ENCODE assay signal across 8 mouse cellular contexts in the genomic region with DNA sequence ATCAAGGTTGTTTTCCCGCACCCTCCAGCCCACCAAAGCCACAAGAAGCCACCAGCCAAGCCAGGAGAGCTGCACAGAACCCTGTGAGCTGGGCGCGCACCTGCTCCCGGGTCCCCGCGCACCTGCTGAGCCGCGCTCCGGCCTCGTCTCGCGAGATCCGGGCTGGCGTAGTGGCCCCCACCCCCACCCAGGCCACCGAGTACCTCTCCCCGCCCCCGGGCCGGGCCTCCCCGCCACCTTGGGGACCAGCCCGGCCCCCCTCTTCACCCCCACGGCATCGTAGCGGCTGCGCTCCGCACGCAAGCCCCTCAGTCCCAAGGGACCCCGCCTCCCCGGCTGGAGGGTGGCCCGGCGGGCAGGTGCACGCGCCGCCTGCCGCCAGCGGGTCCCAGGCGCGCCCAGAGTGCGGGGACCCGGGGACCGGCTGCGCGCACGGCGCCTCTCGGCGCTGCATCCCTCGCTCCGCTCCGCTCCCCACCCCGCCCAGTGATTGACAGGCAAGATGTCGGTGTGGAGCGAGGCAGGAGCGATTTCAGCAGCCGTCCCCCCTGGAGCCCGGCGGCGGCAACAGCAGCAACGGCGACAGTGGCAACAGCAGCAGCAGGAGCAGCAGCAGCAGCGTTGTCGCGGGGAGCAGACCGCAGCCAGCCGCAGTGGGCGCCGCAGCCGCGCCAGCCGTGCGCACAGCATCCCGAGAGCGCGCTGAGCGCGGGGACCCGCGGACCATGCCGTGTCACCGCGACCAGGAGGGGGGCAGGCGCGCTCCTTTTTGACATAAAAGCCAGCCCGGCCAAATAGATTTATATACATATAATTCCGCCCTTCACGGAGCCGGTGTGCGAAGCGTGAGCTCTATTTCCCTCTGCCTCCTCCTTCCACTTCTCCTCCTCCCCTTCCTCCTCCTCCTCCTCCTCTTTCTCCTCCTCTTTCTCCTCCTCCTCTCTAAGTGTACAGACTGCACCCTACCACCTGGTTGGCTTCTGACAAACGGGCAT. TPM values are rescaled to one million over a fixed set of nuclear protein-coding genes. Genes with fewer than 3 reads are reported as not detected.
DNase-seq lines count a peak whose midpoint lies in the region; ATAC-seq lines count a peak whose summit lies in the region.

Gene Ksr2, plus strand, starts transcription at position 494 of the 995 bp plus-strand sequence.

- intact Hi-C loops in heart, postnatal 36 days (cut with DNase I): no loop called here

- H3K36me3 ChIP-seq in heart, embryonic 14.5 days (ENCODE audit: control insufficient read depth, insufficient read depth, low read length): no peaks in the 10 kb centered on the region
- H3K36me3 ChIP-seq in kidney, embryonic 15.5 days: no peaks in the 10 kb centered on the region
- H3K36me3 ChIP-seq in limb, embryonic 15.5 days: no peaks in the 10 kb centered on the region
- H3K36me3 ChIP-seq in midbrain, embryonic 15.5 days (replicated peaks): no peaks in the 10 kb centered on the region

- WGBS in heart, embryonic 14.5 days: under 1% methylated on average over 84 of the region's 89 CpGs
- WGBS in kidney, embryonic 15.5 days: under 1% methylated on average over 85 of the region's 89 CpGs
- under 1% methylated on average over 85 of the region's 89 CpGs for WGBS in limb, embryonic 15.5 days
- WGBS in midbrain, embryonic 15.5 days: under 1% methylated on average over 86 of the region's 89 CpGs

- peaks cover 66% of the 10 kb centered on the region for H3K27me3 ChIP-seq in heart, embryonic 14.5 days (ENCODE audit: control insufficient read depth, insufficient read depth, low read length)
- peaks cover 59% of the 10 kb centered on the region for H3K27me3 ChIP-seq in kidney, embryonic 15.5 days
- peaks cover 74% of the 10 kb centered on the region for H3K27me3 ChIP-seq in limb, embryonic 15.5 days
- H3K27me3 ChIP-seq in midbrain, embryonic 15.5 days (replicated peaks): 0 out of 2 replicates have a peak, but pooled peaks cover 4% of the 10 kb centered on the region

- peaks cover 0 to 3% of the 10 kb centered on the region in 2 experiments; a peak in 1 of 4 replicates for H3K4me1 ChIP-seq in heart, embryonic 14.5 days (ENCODE audit: control insufficient read depth in 2 of 2, insufficient read depth in 2 of 2, low read length in 2 of 2)
- peaks cover 23% of the 10 kb centered on the region for H3K4me1 ChIP-seq in kidney, embryonic 15.5 days
- peaks cover 16% of the 10 kb centered on the region for H3K4me1 ChIP-seq in limb, embryonic 15.5 days
- peaks cover 26% of the 10 kb centered on the region for H3K4me1 ChIP-seq in midbrain, embryonic 15.5 days

- H3K27ac ChIP-seq in heart, embryonic 14.5 days (replicated peaks in 1 of 2; ENCODE audit: control insufficient read depth in 1 of 2, insufficient read depth in 1 of 2, low read depth in 2 of 2, low read length in 2 of 2): no peak within 1 kb of the TSS
- peak within 1 kb of the TSS; percentile 81 for H3K27ac ChIP-seq in kidney, embryonic 15.5 days
- no peak within 1 kb of the TSS for H3K27ac ChIP-seq in limb, embryonic 15.5 days
- peak within 1 kb of the TSS; percentile 100 for H3K27ac ChIP-seq in midbrain, embryonic 15.5 days

- H3K9ac ChIP-seq in heart, embryonic 14.5 days (ENCODE audit: low read length): peak within 1 kb of the TSS; percentile 61
- peak within 1 kb of the TSS; percentile 49 for H3K9ac ChIP-seq in kidney, embryonic 15.5 days
- H3K9ac ChIP-seq in limb, embryonic 15.5 days: 0 out of 2 replicates have a peak within 1 kb of the TSS, but pooled peaks have one; percentile 14
- peak within 1 kb of the TSS; percentile 95 for H3K9ac ChIP-seq in midbrain, embryonic 15.5 days

- peak within 1 kb of the TSS; percentile 80 for H3K4me2 ChIP-seq in heart, embryonic 14.5 days (ENCODE audit: low read length)
- peak within 1 kb of the TSS; percentile 92 for H3K4me2 ChIP-seq in kidney, embryonic 15.5 days
- peak within 1 kb of the TSS; percentile 97 for H3K4me2 ChIP-seq in limb, embryonic 15.5 days
- H3K4me2 ChIP-seq in midbrain, embryonic 15.5 days: peak within 1 kb of the TSS; percentile 67

- H3K9me3 ChIP-seq in heart, embryonic 14.5 days (ENCODE audit: control insufficient read depth, low read length): no peaks in the 10 kb centered on the region
- H3K9me3 ChIP-seq in kidney, embryonic 15.5 days (replicated peaks): no peaks in the 10 kb centered on the region
- no peaks in the 10 kb centered on the region for H3K9me3 ChIP-seq in limb, embryonic 15.5 days
- no peaks in the 10 kb centered on the region for H3K9me3 ChIP-seq in midbrain, embryonic 15.5 days

- 0 out of 2 replicates have a peak, but pooled peaks have one; percentile 38 for ATAC-seq in heart, embryonic 14.5 days (ENCODE audit: insufficient number of reproducible peaks, insufficient read depth, low FRiP score, low read depth)
- ATAC-seq in kidney, embryonic 15.5 days (replicated peaks; ENCODE audit: low FRiP score): peak; percentile 89
- no peak for ATAC-seq in limb, embryonic 15.5 days (ENCODE audit: insufficient number of reproducible peaks, low FRiP score, low TSS enrichment, low read depth)
- peak; percentile 91 for ATAC-seq in midbrain, embryonic 15.5 days (replicated peaks)

- peak within 1 kb of the TSS; percentile 51 to 63 for H3K4me3 ChIP-seq in heart, embryonic 14.5 days (ENCODE audit: control insufficient read depth in 1 of 2, insufficient read depth in 1 of 2, low read depth in 1 of 2, low read length in 2 of 2)
- peak within 1 kb of the TSS; percentile 69 for H3K4me3 ChIP-seq in kidney, embryonic 15.5 days (replicated peaks)
- H3K4me3 ChIP-seq in limb, embryonic 15.5 days: peak within 1 kb of the TSS; percentile 53
- H3K4me3 ChIP-seq in midbrain, embryonic 15.5 days: peak within 1 kb of the TSS; percentile 87

- DNase-seq in heart, postnatal 36 days: no peak
- DNase-seq in cerebellum, postnatal 14 days: peak; percentile 89 to 91
- peak; percentile 50 to 59 for DNase-seq in frontal cortex, postnatal 25 days (ENCODE audit: low spot score in 2 of 2)
- DNase-seq in thymus, adult 18-20 months: peak; percentile 24 to 29

RNA-seq across cellular contexts. Expression of gene Ksr2, which starts in this region (rescaled TPM):
- polyA plus RNA-seq in heart, embryonic 14.5 days (2014; fragmentation: Nextera tagmentation; extraction: Ambion mirVana): 0.09 and 0.12 TPM in 2 replicates
- under 1 TPM in 1 of 2 experiments, not detected in 1; 0.11 TPM for total RNA-seq in heart, postnatal 36 days (2021)
- polyA plus RNA-seq in kidney, embryonic 15.5 days (2015; fragmentation: Nextera tagmentation; extraction: Ambion mirVana): 0.67 and 0.73 TPM in 2 replicates
- polyA plus RNA-seq in limb, embryonic 15.5 days (2015; fragmentation: Nextera tagmentation; extraction: Ambion mirVana): 0.12 and 0.17 TPM in 2 replicates
- 10.2 TPM in 2 replicates for polyA plus RNA-seq in midbrain, embryonic 15.5 days (2015; fragmentation: Nextera tagmentation; extraction: Ambion mirVana)

Comparison
In these comparisons a context has a peak if more than half of its experiments do, and no peak if none do; other contexts are left out.
1. Peak in ATAC-seq, H3K4me3 ChIP-seq, H3K9ac ChIP-seq and H3K4me2 ChIP-seq in heart, embryonic 14.5 days; RNA of the gene not detected or under 1 TPM.
2. Peak in ATAC-seq, H3K4me3 ChIP-seq, H3K27ac ChIP-seq, H3K9ac ChIP-seq and H3K4me2 ChIP-seq in kidney, embryonic 15.5 days; RNA of the gene not detected or under 1 TPM.
3. H3K9ac ChIP-seq: peak in every context shown above with its lines; median percentile 95 in midbrain, embryonic 15.5 days; 61 in heart, embryonic 14.5 days; 49 in kidney, embryonic 15.5 days; 14 in limb, embryonic 15.5 days.
4. DNase-seq: peak in cerebellum, postnatal 14 days (2 of 2), frontal cortex, postnatal 25 days (2 of 2) and thymus, adult 18-20 months (2 of 2); none in heart, postnatal 36 days (0 of 2).
5. Peak in every context shown above with its lines, with median percentiles within 50 percentile points of each other: H3K4me2 ChIP-seq and H3K4me3 ChIP-seq.